Mouse (Mus musculus) large intestine, adult 2 months (tissue): ENCODE data around the gene Cnnm2. TPM values are rescaled to one million over a fixed set of nuclear protein-coding genes. Genes with fewer than 3 reads are reported as not detected.

Experiments
- DNase-seq: peaks from one replicate; pipeline ENCODE4 v3.0.0-alpha.2; 2012; ENCODE audit warnings: low read depth, low spot score
- WGBS: fragments of 180-500 bp; shearing (Covaris S2); methylation state at CpG from one replicate; pipeline ENCODE4 v1.1.7; 2018; 5-methylcytosine and 5-hydroxymethylcytosine counted together
- polyA plus RNA-seq: library from polyadenylated mRNA; depleted of rRNA; stranded (reverse); fragments of >200 nt; gene quantifications from 2 replicates; pipeline ENCODE4 v1.2.3, GENCODE M21; 2012

Cnnm2 gene
- polyA plus RNA-seq, 1 experiment, result 3.3 TPM

GRCm38 (mm10) chr19:46789782-46790181 lies 28.4 kb downstream of the Cnnm2 start:
- WGBS, result 96% methylated on average over 1 of the region's 1 CpGs
- DNase-seq, result no peak

- DNase-seq, result no peak
- WGBS, result 70% methylated on average over 7 of the region's 7 CpGs
These were observed 30.0 kb downstream of the Cnnm2 start for GRCm38 (mm10) chr19:46791360-46791759.

- 66% methylated on average over 8 of the region's 8 CpGs for WGBS
- no peak for DNase-seq
These were observed 30.5 kb downstream of the Cnnm2 start for GRCm38 (mm10) chr19:46791921-46792320.

- 31% methylated on average over 3 of the region's 3 CpGs for WGBS
- DNase-seq, result no peak
These were observed 31.1 kb downstream of the Cnnm2 start for GRCm38 (mm10) chr19:46792480-46792879.

GRCm38 (mm10) chr19:46794181-46794580 lies 32.8 kb downstream of the Cnnm2 start:
- 67% methylated on average over 8 of the region's 8 CpGs for WGBS
- no peak for DNase-seq

GRCm38 (mm10) chr19:46799903-46800583 lies 38.6 kb downstream of the Cnnm2 start:
- 90% methylated on average over 4 of the region's 4 CpGs for WGBS
- no peak for DNase-seq

- 86% methylated on average over 7 of the region's 7 CpGs for WGBS
- DNase-seq, result no peak
These were observed 40.1 kb downstream of the Cnnm2 start for GRCm38 (mm10) chr19:46801492-46801891.

- 84% methylated on average over 9 of the region's 9 CpGs for WGBS
- no peak for DNase-seq
These were observed 40.9 kb downstream of the Cnnm2 start for GRCm38 (mm10) chr19:46802306-46802705.

- 75% methylated on average over 2 of the region's 2 CpGs for WGBS
- no peak for DNase-seq
These were observed 42.3 kb downstream of the Cnnm2 start for GRCm38 (mm10) chr19:46803732-46804131.

GRCm38 (mm10) chr19:46804751-46805150 lies 43.4 kb downstream of the Cnnm2 start:
- no peak for DNase-seq
- WGBS, result 81% methylated on average over 6 of the region's 6 CpGs

GRCm38 (mm10) chr19:46805933-46806688 lies 44.7 kb downstream of the Cnnm2 start:
- WGBS, result 76% methylated on average over 9 of the region's 9 CpGs
- DNase-seq, result no peak

GRCm38 (mm10) chr19:46808261-46808660 lies 46.9 kb downstream of the Cnnm2 start:
- DNase-seq, result no peak
- 88% methylated on average over 5 of the region's 5 CpGs for WGBS

GRCm38 (mm10) chr19:46809031-46809430 lies 47.6 kb downstream of the Cnnm2 start:
- WGBS, result 86% methylated on average over 5 of the region's 5 CpGs

GRCm38 (mm10) chr19:46819276-46819675 lies 57.9 kb downstream of the Cnnm2 start:
- DNase-seq, result no peak
- WGBS, result 61% methylated on average over 7 of the region's 7 CpGs

More at GRCm38 (mm10) chr19:46809031-46809430, 47.6 kb downstream of the Cnnm2 start:
- DNase-seq, result no peak

GRCm38 (mm10) chr19:46822491-46822890 lies 61.1 kb downstream of the Cnnm2 start:
- DNase-seq, result no peak
- 73% methylated on average over 4 of the region's 4 CpGs for WGBS

GRCm38 (mm10) chr19:46823759-46824158 lies 62.4 kb downstream of the Cnnm2 start:
- no peak for DNase-seq
- WGBS, result 59% methylated on average over 5 of the region's 5 CpGs

GRCm38 (mm10) chr19:46824867-46825266 lies 63.5 kb downstream of the Cnnm2 start:
- WGBS, result 85% methylated on average over 7 of the region's 7 CpGs
- DNase-seq, result no peak

GRCm38 (mm10) chr19:46827654-46828165 lies 66.3 kb downstream of the Cnnm2 start:
- no peak for DNase-seq
- WGBS, result 75% methylated on average over 5 of the region's 5 CpGs

GRCm38 (mm10) chr19:46828961-46829360 lies 67.6 kb downstream of the Cnnm2 start:
- WGBS, result 42% methylated on average over 3 of the region's 3 CpGs
- DNase-seq, result no peak

GRCm38 (mm10) chr19:46831381-46831780 lies 70.0 kb downstream of the Cnnm2 start:
- DNase-seq, result no peak
- WGBS, result 61% methylated on average over 9 of the region's 9 CpGs

GRCm38 (mm10) chr19:46834301-46834700 lies 72.9 kb downstream of the Cnnm2 start:
- 79% methylated on average over 5 of the region's 5 CpGs for WGBS
- DNase-seq, result no peak
